Mouse (Mus musculus) brain, embryonic 14.5 days (tissue): Measurements from ENCODE around the gene Cramp1l. TPM values are rescaled to one million over a fixed set of nuclear protein-coding genes. Genes with fewer than 3 reads are reported as not detected.

Source experiments
- DNase-seq: peaks from one replicate; pipeline ENCODE4 v3.0.0-alpha.2; 2011; ENCODE audit warnings: low read depth
- CTCF ChIP-seq: fragments of 200-500 bp; IDR thresholded peaks from 2 replicates; pipeline ENCODE4 v1.5.1; 2012; ENCODE audit warnings: inconsistent platforms, mild to moderate bottlenecking, moderate library complexity, borderline replicate concordance; ENCODE audit not compliant: insufficient read depth, insufficient read length; ENCODE audit errors: extremely low read depth
- POLR2A ChIP-seq: fragments of 200-500 bp; IDR thresholded peaks from 2 replicates; pipeline ENCODE4 v1.6.1; 2012; ENCODE audit warnings: mild to moderate bottlenecking, inconsistent platforms, borderline replicate concordance; ENCODE audit not compliant: poor library complexity, insufficient read depth, insufficient read length, severe bottlenecking; ENCODE audit errors: extremely low read depth
- polyA plus RNA-seq: library from polyadenylated mRNA; depleted of rRNA; stranded (reverse); fragments of >200 nt; gene quantifications from 2 replicates; pipeline ENCODE4 v1.2.3, GENCODE M21; 2012; rRNA removed

The Cramp1l gene
- polyA plus RNA-seq, 1 experiment: 31.4 TPM

DNA sequence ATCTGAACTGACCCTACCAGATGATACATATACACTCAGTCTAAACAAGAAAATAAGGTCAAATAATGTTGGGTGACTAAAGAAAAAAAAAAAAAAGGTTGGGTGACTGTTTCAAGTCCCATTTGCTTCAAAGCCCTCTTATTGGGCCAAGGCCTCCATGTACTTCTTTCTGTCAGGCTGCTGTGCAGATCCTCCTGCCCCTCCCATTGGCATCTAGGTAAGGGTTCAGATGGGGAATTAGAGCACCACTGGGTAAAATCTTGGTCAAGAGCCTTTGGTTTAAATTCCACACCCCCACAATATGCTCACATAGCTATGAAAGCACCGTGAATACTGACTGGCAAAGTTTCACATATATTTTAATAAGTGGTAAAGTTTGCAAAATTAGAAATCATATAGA is 92.3 kb downstream of the Cramp1l start:
- no peak for DNase-seq
- no peak for TF ChIP-seq CTCF
- TF ChIP-seq POLR2A: no peak

DNA sequence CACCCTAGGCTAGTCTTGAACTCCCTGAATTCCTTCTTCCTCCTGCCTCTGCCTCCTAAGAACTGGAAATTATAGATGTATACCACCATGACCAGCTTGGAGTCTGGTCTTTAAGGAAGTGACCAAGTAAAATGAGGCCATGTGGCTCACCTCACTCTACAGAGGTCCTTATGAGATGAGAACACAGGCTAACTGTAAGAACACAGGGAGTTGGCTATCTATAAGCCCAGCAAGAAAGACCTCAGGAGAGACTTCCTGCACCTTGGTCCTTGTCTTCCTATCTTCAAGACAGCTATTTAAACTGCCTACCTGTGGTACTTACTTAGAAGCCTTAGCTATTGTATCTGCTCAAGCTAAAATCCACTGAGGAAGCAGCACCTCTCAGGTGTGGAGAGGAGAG is 101.6 kb downstream of the Cramp1l start:
- no peak for DNase-seq
- TF ChIP-seq POLR2A: no peak
- no peak for TF ChIP-seq CTCF

Other genes starting within 250 kb of the Cramp1l start
- gene Meiob, start 211.5 kb downstream of the Cramp1l start, polyA plus RNA-seq: not detected in 2 replicates
- 39.7 and 46.3 TPM in 2 replicates for gene Hagh, start 175.6 kb downstream of the Cramp1l start, polyA plus RNA-seq
- 13.9 and 14.8 TPM in 2 replicates for gene Fahd1, start 165.4 kb downstream of the Cramp1l start, polyA plus RNA-seq
- gene Igfals, start 149.8 kb downstream of the Cramp1l start, polyA plus RNA-seq: 0.14 TPM in 1 of 2 replicates, not detected in the other
- gene Nubp2, start 129.4 kb downstream of the Cramp1l start, polyA plus RNA-seq: 29.5 and 36.3 TPM in 2 replicates
- 84.5 and 105 TPM in 2 replicates for gene Spsb3, start 129.1 kb downstream of the Cramp1l start, polyA plus RNA-seq
- gene Eme2, start 120.7 kb downstream of the Cramp1l start, polyA plus RNA-seq: 41.0 and 50.3 TPM in 2 replicates
- gene Mrps34, start 120.7 kb downstream of the Cramp1l start, polyA plus RNA-seq: 94.6 and 120 TPM in 2 replicates
- gene Nme3, start 119.3 kb downstream of the Cramp1l start, polyA plus RNA-seq: 71.5 and 91.4 TPM in 2 replicates
- gene Mapk8ip3, start 78.8 kb downstream of the Cramp1l start, polyA plus RNA-seq: 217 and 242 TPM in 2 replicates
- gene Jpt2, start 55.1 kb downstream of the Cramp1l start, polyA plus RNA-seq: 62.9 and 65.5 TPM in 2 replicates
- gene Ift140, start 297 bp upstream of the Cramp1l start, polyA plus RNA-seq: 22.9 and 23.9 TPM in 2 replicates
- 9.6 and 10.5 TPM in 2 replicates for gene Tmem204, start 67.8 kb upstream of the Cramp1l start, polyA plus RNA-seq
- gene Telo2, start 100.2 kb upstream of the Cramp1l start, polyA plus RNA-seq: 40.9 and 41.6 TPM in 2 replicates
- 0.07 TPM in 1 of 2 replicates, not detected in the other for gene Ptx4, start 105.0 kb upstream of the Cramp1l start, polyA plus RNA-seq
- gene Clcn7, start 117.6 kb upstream of the Cramp1l start, polyA plus RNA-seq: 41.4 and 45.7 TPM in 2 replicates
- gene Ccdc154, start 146.7 kb upstream of the Cramp1l start, polyA plus RNA-seq: not detected in 2 replicates
- not detected in 2 replicates for gene Gm38655, start 159.7 kb upstream of the Cramp1l start, polyA plus RNA-seq
- gene BC003965, start 168.8 kb upstream of the Cramp1l start, polyA plus RNA-seq: 22.3 and 29.5 TPM in 2 replicates
- 22.3 and 24.1 TPM in 2 replicates for gene Unkl, start 172.6 kb upstream of the Cramp1l start, polyA plus RNA-seq
- 75.1 and 108 TPM in 2 replicates for gene Gnptg, start 224.3 kb upstream of the Cramp1l start, polyA plus RNA-seq
- gene Tsr3, start 224.4 kb upstream of the Cramp1l start, polyA plus RNA-seq: 40.8 and 54.0 TPM in 2 replicates
- gene Baiap3, start 240.6 kb upstream of the Cramp1l start, polyA plus RNA-seq: 15.6 and 16.6 TPM in 2 replicates